Mouse (Mus musculus): ENCODE measurements around the gene Foxe1. TPM values are rescaled to one million over a fixed set of nuclear protein-coding genes. Genes with fewer than 3 reads are reported as not detected.
A peak's percentile ranks its signal among the peaks of the same experiment; 100 is the strongest.

Foxe1 gene
- polyA plus RNA-seq, 1 experiment from 2014 or later: not detected

GRCm38 (mm10) chr4:46349530-46349929, 6.1 kb downstream of the Foxe1 start:
- Histone ChIP-seq H3K9ac (no peak overlapping the region), H3K4me1 (peaks cover 4% of the 10 kb centered on the region; the same call in 1 of the 2 replicates), H3K27me3 (replicated peaks) (peaks cover 86% of the 10 kb centered on the region), H3K4me2 (replicated peaks) (no peak overlapping the region), H3K4me3 (no peak overlapping the region), H3K36me3 (no peaks in the 10 kb centered on the region), H3K9me3 (no peaks in the 10 kb centered on the region), H3K27ac (no peak overlapping the region)
- no peak for ATAC-seq (ENCODE audit: low FRiP score, low read depth)
- WGBS: 45% methylated on average over 5 of the region's 5 CpGs

- H3K4me2 ChIP-seq (replicated peaks): no peak overlapping the region
- H3K9ac ChIP-seq: no peak overlapping the region
- H3K4me3 ChIP-seq: no peak overlapping the region
- no peak overlapping the region for H3K27ac ChIP-seq
- no peaks in the 10 kb centered on the region for H3K9me3 ChIP-seq
- H3K4me1 ChIP-seq: no peaks in the 10 kb centered on the region
- H3K36me3 ChIP-seq: no peaks in the 10 kb centered on the region
- H3K27me3 ChIP-seq (replicated peaks): peaks cover 64% of the 10 kb centered on the region
- no peak for ATAC-seq (ENCODE audit: low FRiP score, low read depth)
- WGBS: 7% methylated on average over 10 of the region's 10 CpGs
These were observed 9.6 kb downstream of the Foxe1 start for GRCm38 (mm10) chr4:46353045-46353444.

- Histone ChIP-seq H3K9ac (no peak overlapping the region), H3K4me2 (replicated peaks) (no peak overlapping the region), H3K9me3 (no peaks in the 10 kb centered on the region), H3K27ac (no peak overlapping the region), H3K4me1 (no peaks in the 10 kb centered on the region), H3K36me3 (no peaks in the 10 kb centered on the region), H3K4me3 (no peak overlapping the region), H3K27me3 (replicated peaks) (peaks cover 30% of the 10 kb centered on the region)
- ATAC-seq (ENCODE audit: low FRiP score, low read depth): no peak
- WGBS: 50% methylated on average over 12 of the region's 12 CpGs
These were observed 13.1 kb downstream of the Foxe1 start for GRCm38 (mm10) chr4:46356351-46357133.

- no peaks in the 10 kb centered on the region for H3K9me3 ChIP-seq
- H3K4me1 ChIP-seq: no peaks in the 10 kb centered on the region
- no peak overlapping the region for H3K9ac ChIP-seq
- no peak overlapping the region for H3K27ac ChIP-seq
- peaks cover 12% of the 10 kb centered on the region for H3K27me3 ChIP-seq (replicated peaks)
- WGBS: 83% methylated on average over 12 of the region's 12 CpGs
- no peak overlapping the region for H3K4me2 ChIP-seq (replicated peaks)
- ATAC-seq (ENCODE audit: low FRiP score, low read depth): no peak
- H3K36me3 ChIP-seq: no peaks in the 10 kb centered on the region
- H3K4me3 ChIP-seq: no peak overlapping the region
These were observed 16.3 kb downstream of the Foxe1 start for GRCm38 (mm10) chr4:46359539-46360253.

GRCm38 (mm10) chr4:46361258-46361657, 17.8 kb downstream of the Foxe1 start:
- H3K4me3 ChIP-seq: no peak overlapping the region
- no peak overlapping the region for H3K9ac ChIP-seq

GRCm38 (mm10) chr4:46364360-46364759, 21.0 kb downstream of the Foxe1 start:
- WGBS: 81% methylated on average over 2 of the region's 2 CpGs
- 0 out of 2 replicates have a peak, but pooled peaks cover 3% of the 10 kb centered on the region for H3K4me1 ChIP-seq
- ATAC-seq (ENCODE audit: low FRiP score, low read depth): no peak
- no peak overlapping the region for H3K4me3 ChIP-seq
- no peaks in the 10 kb centered on the region for H3K36me3 ChIP-seq
- H3K9ac ChIP-seq: no peak overlapping the region
- H3K27ac ChIP-seq: no peak overlapping the region
- H3K9me3 ChIP-seq: no peaks in the 10 kb centered on the region
- H3K27me3 ChIP-seq (replicated peaks): no peaks in the 10 kb centered on the region
- H3K4me2 ChIP-seq (replicated peaks): no peak overlapping the region

More at GRCm38 (mm10) chr4:46361258-46361657, 17.8 kb downstream of the Foxe1 start:
- H3K4me1 ChIP-seq: no peaks in the 10 kb centered on the region
- no peak overlapping the region for H3K4me2 ChIP-seq (replicated peaks)
- ATAC-seq (ENCODE audit: low FRiP score, low read depth): no peak
- 78% methylated on average over 5 of the region's 5 CpGs for WGBS
- no peak overlapping the region for H3K27ac ChIP-seq
- no peaks in the 10 kb centered on the region for H3K36me3 ChIP-seq
- H3K9me3 ChIP-seq: no peaks in the 10 kb centered on the region
- H3K27me3 ChIP-seq (replicated peaks): peaks cover 4% of the 10 kb centered on the region

GRCm38 (mm10) chr4:46367487-46367959, 24.1 kb downstream of the Foxe1 start:
- WGBS: 16% methylated on average over 12 of the region's 12 CpGs
- no peaks in the 10 kb centered on the region for H3K9me3 ChIP-seq
- H3K4me2 ChIP-seq (replicated peaks): no peak overlapping the region
- no peaks in the 10 kb centered on the region for H3K36me3 ChIP-seq
- H3K4me1 ChIP-seq: 0 out of 2 replicates have a peak, but pooled peaks cover 6% of the 10 kb centered on the region
- no peaks in the 10 kb centered on the region for H3K27me3 ChIP-seq (replicated peaks)
- no peak overlapping the region for H3K9ac ChIP-seq
- ATAC-seq (ENCODE audit: low FRiP score, low read depth): no peak
- H3K4me3 ChIP-seq: no peak overlapping the region
- H3K27ac ChIP-seq: no peak overlapping the region

GRCm38 (mm10) chr4:46369070-46369469, 25.7 kb downstream of the Foxe1 start:
- no peaks in the 10 kb centered on the region for H3K27me3 ChIP-seq (replicated peaks)
- 0 out of 2 replicates have a peak, but pooled peaks cover 6% of the 10 kb centered on the region for H3K4me1 ChIP-seq
- no peak overlapping the region for H3K27ac ChIP-seq
- no peak overlapping the region for H3K4me3 ChIP-seq
- no peak overlapping the region for H3K9ac ChIP-seq
- 63% methylated on average over 4 of the region's 4 CpGs for whole genome bisulfite sequencing
- H3K9me3 ChIP-seq: no peaks in the 10 kb centered on the region
- H3K36me3 ChIP-seq: no peaks in the 10 kb centered on the region
- no peak overlapping the region for H3K4me2 ChIP-seq (replicated peaks)
- ATAC-seq (ENCODE audit: low FRiP score, low read depth): no peak

- no peak overlapping the region for H3K9ac ChIP-seq
- no peak overlapping the region for H3K27ac ChIP-seq
- H3K9me3 ChIP-seq: no peaks in the 10 kb centered on the region
- ATAC-seq (ENCODE audit: low FRiP score, low read depth): no peak
- H3K4me2 ChIP-seq (replicated peaks): no peak overlapping the region
- no peak overlapping the region for H3K4me3 ChIP-seq
- H3K27me3 ChIP-seq (replicated peaks): no peaks in the 10 kb centered on the region
- WGBS: 52% methylated on average over 6 of the region's 6 CpGs
- no peaks in the 10 kb centered on the region for H3K36me3 ChIP-seq
- peaks cover 10% of the 10 kb centered on the region; the same call in 1 of the 2 replicates for H3K4me1 ChIP-seq
These were observed 27.0 kb downstream of the Foxe1 start for GRCm38 (mm10) chr4:46370406-46370805.

GRCm38 (mm10) chr4:46371030-46371429, 27.6 kb downstream of the Foxe1 start:
- H3K4me3 ChIP-seq: no peak overlapping the region
- H3K27ac ChIP-seq: no peak overlapping the region
- no peaks in the 10 kb centered on the region for H3K27me3 ChIP-seq (replicated peaks)
- H3K4me2 ChIP-seq (replicated peaks): peak overlapping the region; percentile 36
- no peaks in the 10 kb centered on the region for H3K36me3 ChIP-seq
- H3K9me3 ChIP-seq: no peaks in the 10 kb centered on the region
- WGBS: 4% methylated on average over 17 of the region's 19 CpGs
- H3K9ac ChIP-seq: 0 out of 2 replicates have a peak overlapping the region, but pooled peaks have one; percentile 2
- ATAC-seq (ENCODE audit: low FRiP score, low read depth): peak; percentile 56; the same call in 1 of the 2 replicates
- peaks cover 10% of the 10 kb centered on the region; the same call in 1 of the 2 replicates for H3K4me1 ChIP-seq

GRCm38 (mm10) chr4:46374455-46374854, 31.0 kb downstream of the Foxe1 start:
- H3K4me1 ChIP-seq: peaks cover 8% of the 10 kb centered on the region; the same call in 1 of the 2 replicates
- peaks cover 28% of the 10 kb centered on the region for H3K36me3 ChIP-seq
- H3K27ac ChIP-seq: no peak overlapping the region
- no peak for ATAC-seq (ENCODE audit: low FRiP score, low read depth)
- no peak overlapping the region for H3K9ac ChIP-seq
- H3K27me3 ChIP-seq (replicated peaks): no peaks in the 10 kb centered on the region
- no peaks in the 10 kb centered on the region for H3K9me3 ChIP-seq
- H3K4me3 ChIP-seq: no peak overlapping the region
- WGBS: 59% methylated on average over 6 of the region's 6 CpGs
- peak overlapping the region; percentile 60 for H3K4me2 ChIP-seq (replicated peaks)

GRCm38 (mm10) chr4:46374869-46375368, 31.5 kb downstream of the Foxe1 start:
- Histone ChIP-seq H3K4me3 (0 out of 2 replicates have a peak overlapping the region, but pooled peaks have one; percentile 24), H3K4me2 (replicated peaks) (peak overlapping the region; percentile 60), H3K27ac (no peak overlapping the region), H3K9me3 (no peaks in the 10 kb centered on the region), H3K27me3 (replicated peaks) (no peaks in the 10 kb centered on the region), H3K9ac (no peak overlapping the region), H3K36me3 (peaks cover 33% of the 10 kb centered on the region), H3K4me1 (peaks cover 8% of the 10 kb centered on the region; the same call in 1 of the 2 replicates)
- WGBS: 24% methylated on average over 22 of the region's 22 CpGs
- peak; percentile 44; the same call in 1 of the 2 replicates for ATAC-seq (ENCODE audit: low FRiP score, low read depth)
